Mouse (Mus musculus) CH12.LX (cell line): ENCODE data around the gene Tenm1. TPM values are rescaled to one million over a fixed set of nuclear protein-coding genes. Genes with fewer than 3 reads are reported as not detected.

Experiments used
- DNase-seq: peaks from one replicate; pipeline ENCODE4 v3.0.0-alpha.2; 2013; ENCODE audit errors: extremely low read depth
- H3K27ac ChIP-seq: 2 replicates; pipeline ENCODE4 v1.5.1; 2012; ENCODE audit warnings: low read depth, mild to moderate bottlenecking, control low read depth, moderate library complexity; ENCODE audit not compliant: insufficient read depth
- H3K27me3 ChIP-seq: replicated peaks from 2 replicates; pipeline ENCODE3; 2012; ENCODE audit warnings: inconsistent platforms
- H3K36me3 ChIP-seq, 2 experiments: replicated peaks in 1 of 2; 2 replicates each; pipeline versions ENCODE3 to v1.6.1; 2012; ENCODE audit warnings: inconsistent platforms in 1 of 2, low read length in 1 of 2, mild to moderate bottlenecking in 1 of 2, mixed read lengths in 1 of 2, moderate library complexity in 1 of 2; ENCODE audit not compliant: control insufficient read depth in 1 of 2, insufficient read depth in 1 of 2
- H3K4me1 ChIP-seq, 2 experiments: 2 replicates each; pipeline ENCODE4 v1.6.1; 2012; ENCODE audit warnings: inconsistent platforms in 1 of 2, moderate library complexity in 1 of 2; ENCODE audit not compliant: insufficient read depth in 2 of 2, control insufficient read depth in 1 of 2
- H3K4me2 ChIP-seq: 2 replicates; pipeline ENCODE4 v1.6.1; 2012; ENCODE audit warnings: low read depth, mild to moderate bottlenecking, control low read depth; ENCODE audit not compliant: poor library complexity, insufficient read depth, severe bottlenecking
- H3K4me3 ChIP-seq, 3 experiments: fragments of 150-350 bp in 1 of 3; sonication (generic) in 1 of 3; replicated peaks in 1 of 3; 2 replicates each; pipeline versions ENCODE3 to v1.5.1; 2011 to 2012; ENCODE audit warnings: low read depth in 2 of 3, low read length in 2 of 3, mild to moderate bottlenecking in 2 of 3, moderate library complexity in 2 of 3, control low read depth in 1 of 3, improper control_type of control experiment in 1 of 3, inconsistent platforms in 1 of 3, mixed read lengths in 1 of 3; ENCODE audit not compliant: poor library complexity in 1 of 3
- H3K79me2 ChIP-seq: replicated peaks from 2 replicates; pipeline ENCODE4 v1.6.1; 2012; ENCODE audit warnings: mild to moderate bottlenecking, moderate library complexity; ENCODE audit not compliant: control insufficient read depth, poor library complexity, insufficient read depth, severe bottlenecking; ENCODE audit errors: extremely low read depth
- H3K9ac ChIP-seq: 2 replicates; pipeline ENCODE4 v1.6.1; 2012; ENCODE audit warnings: low read depth, mild to moderate bottlenecking, control low read depth, moderate library complexity; ENCODE audit not compliant: insufficient read depth
- H3K9me3 ChIP-seq: replicated peaks from 2 replicates; pipeline ENCODE3; 2012; ENCODE audit warnings: low read length, inconsistent platforms, mixed read lengths
- CHD1 ChIP-seq: IDR thresholded peaks from 2 replicates; pipeline ENCODE4 v1.6.1; 2012; ENCODE audit warnings: low read depth, low read length, improper control_type of control experiment, inconsistent platforms
- CTCF ChIP-seq, 2 experiments: IDR thresholded peaks in 1 of 2; conservative IDR thresholded peaks in 1 of 2; 2 replicates each; pipeline ENCODE4 v1.5.1; 2011 to 2012; ENCODE audit warnings: low read depth in 2 of 2, low read length in 2 of 2, improper control_type of control experiment in 1 of 2, inconsistent platforms in 1 of 2, mild to moderate bottlenecking in 1 of 2, moderate library complexity in 1 of 2
- EP300 ChIP-seq: IDR thresholded peaks from 2 replicates; pipeline ENCODE4 v1.6.1; 2011; ENCODE audit warnings: low read length, improper control_type of control experiment
- ETS1 ChIP-seq: conservative IDR thresholded peaks from 2 replicates; pipeline ENCODE4 v1.6.1; 2012; ENCODE audit warnings: low read depth, mild to moderate bottlenecking, inconsistent platforms, low read length, improper control_type of control experiment, moderate library complexity
- MAFK ChIP-seq: IDR thresholded peaks from 2 replicates; pipeline ENCODE4 v1.6.1; 2011; ENCODE audit warnings: low read length, improper control_type of control experiment; ENCODE audit not compliant: insufficient replicate concordance
- MYC ChIP-seq: IDR thresholded peaks from 2 replicates; pipeline ENCODE4 v1.6.1; 2011; ENCODE audit warnings: low read depth, mild to moderate bottlenecking, improper control_type of control experiment, low read length
- NELFE ChIP-seq: IDR thresholded peaks from 2 replicates; pipeline ENCODE4 v1.6.1; 2011; ENCODE audit warnings: low read depth, low read length, improper control_type of control experiment
- PAX5 ChIP-seq: IDR thresholded peaks from 2 replicates; pipeline ENCODE4 v1.6.1; 2012; ENCODE audit warnings: low read length, inconsistent platforms, mixed read lengths
- RAD21 ChIP-seq: IDR thresholded peaks from 2 replicates; pipeline ENCODE4 v1.6.1; 2011; ENCODE audit warnings: low read depth, mild to moderate bottlenecking, low read length, improper control_type of control experiment, moderate library complexity
- SMC3 ChIP-seq: IDR thresholded peaks from 2 replicates; pipeline ENCODE4 v1.6.1; 2011; ENCODE audit warnings: low read depth, low read length, improper control_type of control experiment
- TCF12 ChIP-seq: IDR thresholded peaks from 2 replicates; pipeline ENCODE4 v1.6.1; 2014; ENCODE audit warnings: low read depth, mild to moderate bottlenecking, inconsistent platforms, low read length, improper control_type of control experiment
- USF1 ChIP-seq: IDR thresholded peaks from 2 replicates; pipeline ENCODE4 v1.6.1; 2014; ENCODE audit warnings: low read depth, mild to moderate bottlenecking, inconsistent platforms, low read length, improper control_type of control experiment
- ZNF384 ChIP-seq: IDR thresholded peaks from 2 replicates; pipeline ENCODE4 v1.6.1; 2012; ENCODE audit warnings: low read depth, low read length, improper control_type of control experiment, inconsistent platforms
- dilution Hi-C: fragments of 300-500 bp; cut with MboI; formaldehyde crosslinking; loops from 2 replicates; pipeline ENCODE4 v1.14.3; 2020; ENCODE audit warnings: low sequenced_read_pairs; ENCODE audit not compliant: extremely low pct_unique_long_range_greater_than_20kb, extremely low pct_ligation_motif_present
- in situ Hi-C: fragments of 300-500 bp; cut with MboI; formaldehyde crosslinking; loops from 3 replicates; pipeline ENCODE4 v1.14.3; 2019; ENCODE audit warnings: low sequenced_read_pairs, low pct_ligation_motif_present, low pct_unique_long_range_greater_than_20kb, mixed read lengths
- polyA plus RNA-seq: library from polyadenylated mRNA; unstranded; fragments of >175 nt; gene quantifications from 2 replicates; pipeline ENCODE4 v1.2.1, GENCODE M21; 2012; ENCODE audit warnings: low read depth; ENCODE audit not compliant: insufficient read length
- total RNA-seq, 2 experiments: library from RNA; depleted of rRNA; stranded (reverse); fragments of 300-350 nt in 1 of 2; fragments of >200 nt in 1 of 2; gene quantifications; 2 replicates each; pipeline ENCODE4 v1.2.3; 2012 to 2014

Gene Tenm1
- total and polyA plus RNA-seq, 3 experiments, result 0.20 TPM; not detected in 2

DNA sequence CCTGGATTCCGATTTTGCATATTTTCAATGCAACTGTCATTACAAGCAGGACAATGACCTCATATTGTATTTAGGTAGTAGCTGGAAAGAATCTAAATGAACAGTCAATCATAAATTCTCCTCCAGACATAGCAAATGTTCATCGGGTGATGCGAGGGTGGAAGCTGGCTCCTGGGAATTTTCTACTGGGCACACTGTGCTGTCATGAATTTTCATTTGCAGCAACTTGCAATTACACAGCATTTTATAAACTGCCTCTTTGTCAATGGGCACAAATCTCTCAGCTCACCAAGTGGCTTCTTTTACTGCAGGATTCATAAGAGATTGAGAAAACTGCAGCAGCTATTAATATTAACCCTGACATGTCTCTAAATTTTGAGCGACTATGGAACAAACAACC is 898.2 kb downstream of the Tenm1 start:
- Histone ChIP-seq H3K79me2 (no peaks in the 10 kb centered on the region), H3K9me3 (no peaks in the 10 kb centered on the region), H3K4me3 (no peak overlapping the region), H3K27ac (no peak overlapping the region), H3K4me2 (no peak overlapping the region), H3K36me3 (no peaks in the 10 kb centered on the region), H3K27me3 (no peaks in the 10 kb centered on the region), H3K4me1 (no peaks in the 10 kb centered on the region), H3K9ac (no peak overlapping the region)
- TF ChIP-seq EP300, result no peak
- TF ChIP-seq CHD1, result no peak
- no peak for TF ChIP-seq TCF12
- no peak for TF ChIP-seq USF1
- no peak for TF ChIP-seq PAX5
- in situ Hi-C loops (no loop called here), dilution Hi-C loops (no loop called here)
- DNase-seq, result no peak

- H3K36me3 ChIP-seq, result no peaks in the 10 kb centered on the region
- TF ChIP-seq CTCF (conservative IDR thresholded peaks at IDR 0.05 in 1 of 2, IDR thresholded peaks at IDR 0.05 in 1 of 2; ENCODE audit: low read depth in 2 of 2, low read length in 2 of 2) (no peak), MAFK (peak; percentile 71), ETS1 (no peak), ZNF384 (no peak)
- in situ Hi-C loops, result loop anchor here (25.0 kb wide), 2 partner anchors 161 to 261 kb away; no protein-coding TSS in a partner anchor
- H3K4me1 ChIP-seq, result no peaks in the 10 kb centered on the region
- H3K27ac ChIP-seq, result no peak overlapping the region
- no peak overlapping the region for H3K4me2 ChIP-seq
- no peak overlapping the region for H3K9ac ChIP-seq
- H3K4me3 ChIP-seq, result no peak overlapping the region
- dilution Hi-C loops, result no loop called here
- H3K27me3 ChIP-seq, result no peaks in the 10 kb centered on the region
- no peak for DNase-seq
- no peaks in the 10 kb centered on the region for H3K79me2 ChIP-seq
- no peaks in the 10 kb centered on the region for H3K9me3 ChIP-seq
Observed at GRCm38 (mm10) chrX:42522868-42523267, 906.1 kb downstream of the Tenm1 start.

DNA sequence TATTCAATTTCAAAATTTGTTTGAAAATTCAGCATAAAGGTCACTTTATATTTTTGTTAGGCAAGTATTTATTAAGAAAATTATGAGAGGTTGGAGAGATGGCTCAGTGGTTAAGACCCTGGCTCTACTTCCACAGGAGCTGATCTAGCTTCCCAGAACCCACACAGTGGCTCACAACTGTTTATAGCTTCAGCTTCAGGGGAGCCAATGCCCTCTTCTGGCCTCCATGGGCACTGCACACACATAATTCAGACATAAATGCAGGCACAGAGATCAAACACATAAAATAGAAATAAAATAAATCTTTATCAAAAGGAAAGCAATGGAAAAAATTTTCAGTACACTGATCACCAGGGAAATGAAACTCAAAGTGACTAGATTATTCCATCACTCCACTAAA is 916.4 kb downstream of the Tenm1 start:
- H3K4me3 ChIP-seq, result no peak overlapping the region
- no peaks in the 10 kb centered on the region for H3K79me2 ChIP-seq
- H3K4me2 ChIP-seq, result no peak overlapping the region
- TF ChIP-seq RAD21 (peak; percentile 40), MYC (no peak), CTCF (conservative IDR thresholded peaks at IDR 0.05 in 1 of 2, IDR thresholded peaks at IDR 0.05 in 1 of 2; ENCODE audit: low read depth in 2 of 2, low read length in 2 of 2) (peak in 1 of 2 experiments; percentile 53; a peak in 2 of 4 replicates), NELFE (no peak), SMC3 (peak; percentile 35)
- in situ Hi-C loops, result loop anchor here (25.0 kb wide), 2 partner anchors 150 to 250 kb away; no protein-coding TSS in a partner anchor
- H3K4me1 ChIP-seq, result no peaks in the 10 kb centered on the region
- no peaks in the 10 kb centered on the region for H3K27me3 ChIP-seq
- no peaks in the 10 kb centered on the region for H3K9me3 ChIP-seq
- no peak overlapping the region for H3K9ac ChIP-seq
- dilution Hi-C loops, result no loop called here
- DNase-seq, result peak; percentile 19
- no peaks in the 10 kb centered on the region for H3K36me3 ChIP-seq
- no peak overlapping the region for H3K27ac ChIP-seq
